Mouse (Mus musculus) lung, postnatal 14 days (tissue): ENCODE measurements at regions not wholly inside any gene's neighbourhood (a gene's known extent, or its start where the extent isn't known, plus 50 kb on each side); places are given as distances from the start of the nearest gene placed in this dataset.

Source experiments
- DNase-seq: peaks from one replicate; pipeline ENCODE4 v3.0.0; 2021

DNA sequence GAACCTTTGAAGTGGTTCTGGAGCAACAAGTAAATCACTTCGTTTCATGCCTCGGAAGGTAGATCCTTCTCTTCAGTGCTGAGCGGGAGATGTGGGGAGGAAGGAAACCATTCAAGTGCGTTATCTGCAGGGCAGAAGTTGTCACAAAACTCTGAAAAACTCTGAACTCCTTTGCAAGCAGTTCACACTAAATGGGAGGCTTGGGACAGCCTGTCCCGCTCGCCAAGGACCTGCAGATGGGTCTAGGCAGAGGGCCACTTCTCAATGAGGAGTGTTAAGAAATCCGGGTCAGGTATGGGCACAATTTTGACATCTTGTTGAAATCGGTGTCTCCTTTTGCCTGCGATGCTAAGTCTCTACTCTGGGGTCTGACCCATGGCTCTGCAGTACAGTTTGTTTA is 58.6 kb upstream of the Gm10295 start:
- DNase-seq, result no peak

DNA sequence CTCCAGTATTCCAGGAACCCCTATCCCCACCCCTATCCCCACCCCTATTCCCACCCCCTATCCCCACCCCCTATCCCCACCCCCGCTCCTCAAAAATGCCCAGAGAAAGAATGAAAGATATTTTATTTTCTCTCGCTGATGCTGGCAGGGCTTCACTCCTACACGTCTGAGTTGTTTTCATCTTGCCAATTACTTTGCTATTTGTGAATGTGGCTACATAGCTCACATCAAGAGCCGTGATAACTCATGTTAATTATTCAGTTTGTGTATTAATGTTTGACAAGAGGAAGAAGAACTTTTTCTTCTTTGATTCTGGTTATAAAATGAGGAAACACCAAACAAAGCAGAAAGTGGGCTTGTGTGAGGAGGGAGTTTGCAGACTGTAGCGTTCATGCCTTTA is 57.8 kb upstream of the Gm10295 start:
- no peak for DNase-seq

DNA sequence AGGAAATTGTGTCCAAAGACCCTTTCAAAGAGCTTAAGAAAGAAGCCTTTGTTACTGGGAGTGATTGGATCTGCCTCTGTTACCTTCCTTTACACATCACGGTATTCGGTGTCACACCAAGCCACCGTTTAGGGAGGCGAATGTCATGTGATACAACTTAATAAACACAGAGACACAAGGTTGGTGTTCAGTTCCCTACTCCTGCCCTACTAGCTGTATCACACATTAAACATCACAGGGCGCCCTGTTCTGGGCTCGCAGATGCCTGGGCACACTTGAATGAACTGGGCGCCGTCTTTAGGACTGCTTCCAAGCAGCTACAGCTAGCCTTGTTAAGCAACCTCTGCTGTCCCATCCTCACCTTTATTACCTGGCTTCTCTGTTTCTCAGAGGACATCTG is 55.0 kb upstream of the Gm10295 start:
- no peak for DNase-seq
